Mouse (Mus musculus) spleen, adult 2 months (tissue): Measurements from ENCODE around the gene Camta1. TPM values are rescaled to one million over a fixed set of nuclear protein-coding genes. Genes with fewer than 3 reads are reported as not detected.

Experiments
- DNase-seq, 2 experiments: peaks; one replicate each; pipeline versions ENCODE4 v3.0.0 to v3.0.0-alpha.2; 2012 to 2021; ENCODE audit warnings: low spot score in 2 of 2, low read depth in 1 of 2
- H3K27ac ChIP-seq: fragments of 200-500 bp; 2 replicates; pipeline ENCODE4 v1.5.1; 2012; ENCODE audit warnings: low read length, inconsistent platforms; ENCODE audit not compliant: insufficient read depth
- H3K27me3 ChIP-seq: fragments of 200-500 bp; 2 replicates; pipeline ENCODE4 v1.6.1; 2012; ENCODE audit warnings: mild to moderate bottlenecking, moderate library complexity, low read length, inconsistent platforms; ENCODE audit not compliant: control insufficient read depth, insufficient read depth
- H3K36me3 ChIP-seq: fragments of 200-500 bp; 2 replicates; pipeline ENCODE4 v1.6.1; 2012; ENCODE audit warnings: mild to moderate bottlenecking, low read length, inconsistent platforms; ENCODE audit not compliant: control insufficient read depth, insufficient read depth
- H3K4me1 ChIP-seq: fragments of 200-500 bp; 2 replicates; pipeline ENCODE4 v1.6.1; 2011; ENCODE audit warnings: inconsistent platforms; ENCODE audit not compliant: control insufficient read depth, insufficient read depth, insufficient read length
- H3K4me3 ChIP-seq: fragments of 200-500 bp; 2 replicates; pipeline ENCODE4 v1.5.1; 2011; ENCODE audit warnings: mild to moderate bottlenecking, inconsistent platforms; ENCODE audit not compliant: insufficient read depth, insufficient read length; ENCODE audit errors: extremely low read depth
- CTCF ChIP-seq: fragments of 200-500 bp; IDR thresholded peaks from 2 replicates; pipeline ENCODE4 v1.5.1; 2011; ENCODE audit warnings: mild to moderate bottlenecking, inconsistent platforms; ENCODE audit not compliant: insufficient read depth, insufficient read length, insufficient replicate concordance; ENCODE audit errors: extremely low read depth
- POLR2A ChIP-seq: fragments of 200-500 bp; IDR thresholded peaks from 2 replicates; pipeline ENCODE4 v1.6.1; 2011; ENCODE audit warnings: low read depth, low read length, inconsistent platforms
- WGBS: fragments of 180-500 bp; shearing (Covaris S2); methylation state at CpG from one replicate; pipeline ENCODE4 v1.1.7; 2018; 5-methylcytosine and 5-hydroxymethylcytosine counted together
- polyA plus RNA-seq: library from polyadenylated mRNA; depleted of rRNA; stranded (reverse); fragments of >200 nt; gene quantifications from 2 replicates; pipeline ENCODE4 v1.2.3, GENCODE M21; 2012

Gene Camta1
- polyA plus RNA-seq, 1 experiment: 7.7 TPM

- Histone ChIP-seq H3K4me3 (no peak overlapping the region), H3K36me3 (no peaks in the 10 kb centered on the region), H3K4me1 (no peaks in the 10 kb centered on the region), H3K27me3 (no peaks in the 10 kb centered on the region), H3K27ac (no peak overlapping the region)
- WGBS: 77% methylated on average over 12 of the region's 12 CpGs
- no peak for DNase-seq
- TF ChIP-seq POLR2A (no peak), CTCF (no peak)
Measured at GRCm38 (mm10) chr4:151666411-151666901, 195.2 kb downstream of the Camta1 start.

- no peak overlapping the region for H3K27ac ChIP-seq
- H3K4me3 ChIP-seq: no peak overlapping the region
- no peaks in the 10 kb centered on the region for H3K27me3 ChIP-seq
- no peak for DNase-seq
- no peaks in the 10 kb centered on the region for H3K4me1 ChIP-seq
- H3K36me3 ChIP-seq: no peaks in the 10 kb centered on the region
- TF ChIP-seq CTCF (no peak), POLR2A (no peak)
- 79% methylated on average over 9 of the region's 9 CpGs for WGBS
Measured at GRCm38 (mm10) chr4:151661486-151661885, 200.2 kb downstream of the Camta1 start.

GRCm38 (mm10) chr4:151656427-151656826 lies 205.2 kb downstream of the Camta1 start:
- H3K36me3 ChIP-seq: no peaks in the 10 kb centered on the region
- 86% methylated on average over 10 of the region's 10 CpGs for WGBS
- TF ChIP-seq POLR2A (no peak), CTCF (no peak)

GRCm38 (mm10) chr4:151655637-151656385 lies 205.9 kb downstream of the Camta1 start:
- Histone ChIP-seq H3K27ac (no peak overlapping the region), H3K4me3 (no peak overlapping the region), H3K4me1 (no peaks in the 10 kb centered on the region), H3K36me3 (no peaks in the 10 kb centered on the region), H3K27me3 (no peaks in the 10 kb centered on the region)
- no peak for DNase-seq
- no peak for TF ChIP-seq CTCF
- WGBS: 75% methylated on average over 16 of the region's 16 CpGs

More at GRCm38 (mm10) chr4:151656427-151656826, 205.2 kb downstream of the Camta1 start:
- H3K27ac ChIP-seq: no peak overlapping the region
- DNase-seq: no peak
- H3K4me1 ChIP-seq: no peaks in the 10 kb centered on the region
- no peak overlapping the region for H3K4me3 ChIP-seq
- H3K27me3 ChIP-seq: no peaks in the 10 kb centered on the region

GRCm38 (mm10) chr4:151655227-151655626 lies 206.4 kb downstream of the Camta1 start:
- no peaks in the 10 kb centered on the region for H3K4me1 ChIP-seq
- no peak overlapping the region for H3K4me3 ChIP-seq
- no peaks in the 10 kb centered on the region for H3K27me3 ChIP-seq
- 88% methylated on average over 4 of the region's 4 CpGs for WGBS
- DNase-seq: no peak
- no peak for TF ChIP-seq POLR2A
- no peak for TF ChIP-seq CTCF
- no peak overlapping the region for H3K27ac ChIP-seq
- H3K36me3 ChIP-seq: no peaks in the 10 kb centered on the region

- DNase-seq: no peak
- no peaks in the 10 kb centered on the region for H3K4me1 ChIP-seq
- TF ChIP-seq POLR2A (no peak), CTCF (no peak)
- no peak overlapping the region for H3K27ac ChIP-seq
- WGBS: 89% methylated on average over 2 of the region's 2 CpGs
- H3K27me3 ChIP-seq: no peaks in the 10 kb centered on the region
- H3K36me3 ChIP-seq: no peaks in the 10 kb centered on the region
- H3K4me3 ChIP-seq: no peak overlapping the region
Measured at GRCm38 (mm10) chr4:151642418-151642817, 219.3 kb downstream of the Camta1 start.

- Histone ChIP-seq H3K4me3 (no peak overlapping the region), H3K27ac (no peak overlapping the region), H3K4me1 (no peaks in the 10 kb centered on the region), H3K27me3 (no peaks in the 10 kb centered on the region), H3K36me3 (no peaks in the 10 kb centered on the region)
- WGBS: 81% methylated on average over 8 of the region's 8 CpGs
- no peak for DNase-seq
- no peak for TF ChIP-seq CTCF
- no peak for TF ChIP-seq POLR2A
Measured at GRCm38 (mm10) chr4:151640971-151641370, 220.7 kb downstream of the Camta1 start.
